Mouse (Mus musculus) neural tube, embryonic 11.5 days (tissue): ENCODE data around the gene Kcnk12. TPM values are rescaled to one million over a fixed set of nuclear protein-coding genes. Genes with fewer than 3 reads are reported as not detected.

Experiments used
- ATAC-seq: fragments of 200-750 bp; cut with Nextera tagmentation; 2 replicates; pipeline ENCODE4 v1.8.0; 2017; ENCODE audit warnings: moderate number of reproducible peaks, mild to moderate bottlenecking, moderate TSS enrichment, moderate library complexity; ENCODE audit not compliant: insufficient read depth, low FRiP score, low TSS enrichment
- DNase-seq: peaks from one replicate; pipeline ENCODE4 v3.0.0-alpha.2; 2015; ENCODE audit warnings: low spot score
- H3K27ac ChIP-seq: fragments of 300-500 bp; sonication (generic); 2 replicates; pipeline ENCODE4 v1.5.1; 2014; ENCODE audit warnings: low read depth, mild to moderate bottlenecking, low read length
- H3K27me3 ChIP-seq: fragments of 300-500 bp; sonication (generic); 2 replicates; pipeline ENCODE4 v1.6.1; 2014; ENCODE audit warnings: mild to moderate bottlenecking, low read length, mixed read lengths; ENCODE audit not compliant: control insufficient read depth, insufficient read depth
- H3K36me3 ChIP-seq: fragments of 300-500 bp; sonication (generic); 2 replicates; pipeline ENCODE4 v1.6.1; 2014; ENCODE audit warnings: mild to moderate bottlenecking, low read length, moderate library complexity, mixed read lengths; ENCODE audit not compliant: control insufficient read depth, insufficient read depth
- H3K4me1 ChIP-seq: fragments of 300-500 bp; sonication (generic); 2 replicates; pipeline ENCODE4 v1.6.1; 2014; ENCODE audit warnings: low read length, mixed read lengths; ENCODE audit not compliant: control insufficient read depth, insufficient read depth
- H3K4me2 ChIP-seq: fragments of 300-500 bp; sonication (generic); 2 replicates; pipeline ENCODE4 v1.6.1; 2014; ENCODE audit warnings: low read depth, mild to moderate bottlenecking, moderate library complexity
- H3K4me3 ChIP-seq: fragments of 300-500 bp; sonication (generic); 2 replicates; pipeline ENCODE4 v1.5.1; 2014; ENCODE audit warnings: low read depth, low read length
- H3K9ac ChIP-seq: fragments of 300-500 bp; sonication (generic); 2 replicates; pipeline ENCODE4 v1.6.1; 2014; ENCODE audit warnings: mild to moderate bottlenecking, low read length
- H3K9me3 ChIP-seq: fragments of 300-500 bp; sonication (generic); 2 replicates; pipeline ENCODE4 v1.6.1; 2016; ENCODE audit warnings: low read length; ENCODE audit not compliant: control insufficient read depth
- WGBS: fragments of 180-500 bp; shearing (Covaris S2); extraction: QIAGEN DNeasy Blood & Tissue Kit; methylation state at CpG from one replicate; pipeline ENCODE4 v1.1.7; 2014; 5-methylcytosine and 5-hydroxymethylcytosine counted together
- polyA plus RNA-seq: library from polyadenylated mRNA; unstranded; fragments of >200 nt; fragmentation: Nextera tagmentation; extraction: Ambion mirVana; gene quantifications from 2 replicates; pipeline ENCODE4 v1.2.1, GENCODE M21; 2014

Gene Kcnk12
- polyA plus RNA-seq, 1 experiment from 2014 or later: 0.31 TPM

DNA sequence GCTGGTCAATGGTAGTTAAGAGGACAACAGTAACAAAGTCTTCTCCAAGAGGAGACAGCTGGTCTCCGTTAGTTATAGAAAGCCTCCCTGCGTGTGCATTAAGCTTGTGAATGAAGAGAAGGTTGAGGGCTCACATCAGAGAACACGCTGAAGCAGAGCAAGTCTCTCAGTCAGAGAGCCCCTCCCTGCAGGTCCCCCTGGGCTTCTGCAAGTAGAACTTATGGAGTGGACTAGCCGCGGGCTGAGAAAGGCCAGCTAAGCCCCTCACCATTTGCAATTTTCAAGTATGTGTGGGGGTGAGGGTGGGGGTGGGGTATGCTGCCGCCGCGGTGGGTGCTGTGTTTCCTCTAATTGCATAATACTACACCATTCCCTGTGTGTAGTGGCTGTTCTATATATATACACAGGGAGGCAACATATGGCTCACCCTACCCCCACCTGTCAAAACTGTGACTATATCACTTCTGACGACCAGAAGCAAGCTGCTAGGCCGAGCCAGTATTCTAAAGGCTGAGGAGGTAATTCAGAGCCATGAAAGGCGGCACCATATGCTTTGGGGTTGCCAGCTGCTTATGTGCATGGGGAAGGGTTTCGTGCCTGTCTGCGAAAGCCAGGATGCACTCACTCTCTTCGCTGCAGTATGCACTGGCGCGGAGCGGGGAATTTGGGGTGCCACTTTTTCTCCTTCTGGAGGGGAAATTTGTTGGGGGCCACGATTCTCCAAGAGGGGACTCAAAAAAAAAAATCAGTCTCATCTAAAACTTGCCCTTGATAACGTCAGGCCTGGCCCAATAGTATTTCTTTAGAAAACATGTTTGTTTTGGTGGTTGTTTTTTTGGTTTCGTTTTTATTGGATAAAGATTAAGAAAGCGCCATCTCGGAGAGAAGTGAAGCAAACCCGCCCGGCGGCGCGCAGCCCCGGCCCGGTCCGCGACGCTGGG is 52.5 kb downstream of the Kcnk12 start:
- Histone ChIP-seq H3K9ac (peak overlapping the region; percentile 55), H3K4me2 (peak overlapping the region; percentile 81), H3K36me3 (no peaks in the 10 kb centered on the region), H3K27me3 (peaks cover 29% of the 10 kb centered on the region), H3K4me1 (no peaks in the 10 kb centered on the region), H3K27ac (no peak overlapping the region), H3K4me3 (peak overlapping the region; percentile 46), H3K9me3 (no peaks in the 10 kb centered on the region; the same call in 1 of the 2 replicates)
- WGBS: 12% methylated on average over 32 of the region's 32 CpGs
- ATAC-seq (peak; percentile 61), DNase-seq (peak; percentile 53)

GRCm38 (mm10) chr17:87739835-87740234 is 58.0 kb downstream of the Kcnk12 start:
- Histone ChIP-seq H3K9ac (no peak overlapping the region), H3K4me3 (no peak overlapping the region), H3K9me3 (no peaks in the 10 kb centered on the region), H3K27ac (no peak overlapping the region), H3K4me2 (no peak overlapping the region), H3K27me3 (peaks cover 6% of the 10 kb centered on the region; the same call in 1 of the 2 replicates), H3K4me1 (no peaks in the 10 kb centered on the region), H3K36me3 (no peaks in the 10 kb centered on the region)
- DNase-seq (no peak), ATAC-seq (no peak)
- WGBS: 53% methylated on average over 1 of the region's 1 CpGs

DNA sequence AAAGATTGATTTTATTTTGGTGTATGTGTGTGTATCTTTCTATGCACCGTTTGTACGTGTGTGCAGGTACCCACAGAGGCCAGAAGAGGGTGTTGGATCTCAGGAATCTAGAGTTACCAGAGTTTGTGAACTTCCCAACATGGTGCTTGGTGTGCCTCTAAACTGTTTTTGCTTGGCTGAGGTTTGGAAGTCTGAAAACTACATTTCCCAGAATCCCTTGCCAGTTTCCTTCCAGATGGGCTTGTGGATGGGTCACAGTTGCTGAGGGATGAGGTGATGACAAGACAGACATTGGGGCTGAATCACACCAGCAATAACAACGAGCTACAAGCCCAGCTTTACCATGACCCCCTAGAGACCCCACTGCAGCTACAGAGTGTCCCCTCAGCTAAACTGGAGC is 60.6 kb downstream of the Kcnk12 start:
- H3K27me3 ChIP-seq: no peaks in the 10 kb centered on the region
- no peak overlapping the region for H3K4me2 ChIP-seq
- WGBS: 84% methylated on average over 3 of the region's 3 CpGs
- H3K4me1 ChIP-seq: no peaks in the 10 kb centered on the region
- no peak overlapping the region for H3K9ac ChIP-seq
- no peak for ATAC-seq
- no peak overlapping the region for H3K27ac ChIP-seq
- H3K4me3 ChIP-seq: no peak overlapping the region
- H3K36me3 ChIP-seq: no peaks in the 10 kb centered on the region
- no peaks in the 10 kb centered on the region for H3K9me3 ChIP-seq
- no peak for DNase-seq

DNA sequence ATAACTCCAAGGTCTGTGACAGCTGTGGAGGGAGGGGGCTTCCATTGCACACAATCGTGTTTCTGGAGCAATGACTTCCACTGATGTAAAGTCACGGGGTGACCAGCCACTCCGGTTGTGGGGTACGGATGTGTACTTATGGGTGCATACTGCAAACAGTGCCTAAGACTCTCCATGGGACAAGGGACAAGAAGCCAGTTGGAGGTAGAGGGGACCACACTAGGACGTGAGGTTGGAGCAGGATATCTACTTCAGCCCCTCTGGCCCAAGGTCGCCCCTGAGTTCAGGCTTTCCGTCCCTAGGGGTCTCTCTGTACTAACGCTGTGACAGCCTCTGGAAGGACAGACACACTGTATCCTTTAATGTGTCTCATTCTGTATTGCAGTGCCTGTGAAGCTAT is 63.3 kb downstream of the Kcnk12 start:
- 90% methylated on average over 8 of the region's 8 CpGs for WGBS
- Histone ChIP-seq H3K4me2 (no peak overlapping the region), H3K4me1 (no peaks in the 10 kb centered on the region), H3K9ac (no peak overlapping the region), H3K36me3 (no peaks in the 10 kb centered on the region), H3K4me3 (no peak overlapping the region), H3K9me3 (no peaks in the 10 kb centered on the region), H3K27me3 (no peaks in the 10 kb centered on the region), H3K27ac (no peak overlapping the region)
- no peak for DNase-seq
- ATAC-seq: no peak

DNA sequence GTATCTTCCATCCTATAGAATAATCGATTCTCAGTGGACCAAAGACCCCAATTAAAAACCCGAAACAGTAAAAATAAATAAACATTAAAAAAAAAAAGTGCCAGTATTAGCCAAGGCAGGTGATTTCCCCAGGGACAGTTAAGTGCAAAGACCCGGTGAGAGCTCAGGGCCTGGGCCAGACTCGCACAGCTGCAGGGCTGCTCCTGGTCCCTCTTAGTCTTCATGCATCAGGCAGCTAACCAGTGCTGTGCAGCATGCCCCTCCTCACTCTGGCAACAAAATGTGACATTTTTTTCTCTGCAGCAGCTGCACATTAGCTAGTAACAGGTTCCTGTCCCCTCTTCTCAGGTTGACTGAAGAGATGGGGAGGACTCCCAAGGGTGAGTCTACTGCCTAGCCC is 65.8 kb downstream of the Kcnk12 start:
- 83% methylated on average over 4 of the region's 4 CpGs for WGBS
- no peak overlapping the region for H3K27ac ChIP-seq
- no peaks in the 10 kb centered on the region for H3K36me3 ChIP-seq

DNA sequence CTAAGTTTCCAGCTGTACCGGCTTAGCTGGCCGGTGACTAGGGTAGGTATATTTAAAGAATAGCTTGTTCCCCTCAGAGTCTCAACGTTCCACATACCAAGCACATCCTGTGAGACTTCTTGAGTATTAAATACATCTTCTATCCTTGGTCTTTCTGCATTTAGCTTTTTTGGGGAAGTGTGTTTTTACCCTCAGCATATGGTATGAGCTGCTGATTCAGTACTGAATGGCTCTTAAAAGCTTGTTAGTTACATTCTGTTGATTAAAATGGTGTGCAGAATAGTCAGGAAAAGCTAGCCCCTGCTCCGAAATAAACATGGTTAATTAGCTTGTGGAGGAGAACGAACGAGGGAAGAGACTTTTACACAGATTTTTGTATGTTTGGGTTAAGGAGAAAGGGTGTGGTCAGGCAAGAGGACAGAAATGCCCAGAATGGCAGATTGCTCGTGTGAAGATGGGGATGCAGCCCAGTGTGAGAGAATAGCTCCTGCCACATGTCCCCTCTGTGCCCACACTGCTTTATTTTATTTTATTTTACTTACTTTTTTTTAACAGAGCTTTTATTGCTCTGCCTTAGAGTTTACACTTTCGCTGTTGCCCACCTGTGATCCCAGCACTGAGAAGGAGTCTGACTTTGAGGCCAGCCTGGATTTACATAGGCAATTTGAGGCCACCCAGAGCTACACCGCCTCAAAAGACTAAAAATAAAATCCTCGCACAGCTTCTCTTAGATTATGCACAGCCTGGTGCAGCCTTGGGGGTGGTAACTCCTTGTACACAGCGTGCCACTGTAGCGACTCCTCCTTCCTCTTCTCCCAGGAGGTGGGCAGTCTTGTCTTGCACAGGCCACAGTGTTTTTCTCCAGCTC is 71.1 kb downstream of the Kcnk12 start:
- H3K9me3 ChIP-seq: no peaks in the 10 kb centered on the region
- H3K4me3 ChIP-seq: no peak overlapping the region
- DNase-seq: no peak
- no peak for ATAC-seq
- no peak overlapping the region for H3K27ac ChIP-seq
- H3K9ac ChIP-seq: no peak overlapping the region
- H3K27me3 ChIP-seq: no peaks in the 10 kb centered on the region
- WGBS: 94% methylated on average over 12 of the region's 12 CpGs
- no peaks in the 10 kb centered on the region for H3K4me1 ChIP-seq
- H3K4me2 ChIP-seq: no peak overlapping the region
- H3K36me3 ChIP-seq: no peaks in the 10 kb centered on the region; the same call in 1 of the 2 replicates

More for the DNA sequence above, 65.8 kb downstream of the Kcnk12 start:
- Histone ChIP-seq H3K4me2 (no peak overlapping the region), H3K9ac (no peak overlapping the region), H3K27me3 (no peaks in the 10 kb centered on the region), H3K4me1 (no peaks in the 10 kb centered on the region), H3K9me3 (no peaks in the 10 kb centered on the region), H3K4me3 (no peak overlapping the region)
- ATAC-seq (no peak), DNase-seq (no peak)

GRCm38 (mm10) chr17:87724727-87725126 is 73.1 kb downstream of the Kcnk12 start:
- H3K4me3 ChIP-seq: no peak overlapping the region
- no peak for ATAC-seq
- H3K4me1 ChIP-seq: no peaks in the 10 kb centered on the region
- H3K27ac ChIP-seq: no peak overlapping the region
- H3K4me2 ChIP-seq: no peak overlapping the region
- no peaks in the 10 kb centered on the region for H3K27me3 ChIP-seq
- no peaks in the 10 kb centered on the region for H3K9me3 ChIP-seq
- no peak for DNase-seq
- 89% methylated on average over 7 of the region's 7 CpGs for WGBS
- no peak overlapping the region for H3K9ac ChIP-seq
- no peaks in the 10 kb centered on the region; the same call in 1 of the 2 replicates for H3K36me3 ChIP-seq

- H3K4me1 ChIP-seq: no peaks in the 10 kb centered on the region
- H3K4me3 ChIP-seq: no peak overlapping the region
- H3K27ac ChIP-seq: no peak overlapping the region
- H3K36me3 ChIP-seq: peaks cover 2% of the 10 kb centered on the region; the same call in 1 of the 2 replicates
- DNase-seq (no peak), ATAC-seq (no peak)
- no peaks in the 10 kb centered on the region for H3K27me3 ChIP-seq
- H3K9me3 ChIP-seq: no peaks in the 10 kb centered on the region
- H3K9ac ChIP-seq: no peak overlapping the region
- WGBS: 87% methylated on average over 8 of the region's 8 CpGs
- no peak overlapping the region for H3K4me2 ChIP-seq
Observed at GRCm38 (mm10) chr17:87700101-87700500, 97.7 kb downstream of the Kcnk12 start.
